Mouse (Mus musculus): ENCODE measurements around the gene Rad54l. TPM values are rescaled to one million over a fixed set of nuclear protein-coding genes. Genes with fewer than 3 reads are reported as not detected.
A peak's percentile ranks its signal among the peaks of the same experiment; 100 is the strongest.

Rad54l gene
- total RNA-seq, 2 experiments from 2014 or later = 5.3 to 6.6 TPM

GRCm38 (mm10) chr4:116142269-116142668 lies 18.8 kb upstream of the Rad54l start:
- no peak for DNase-seq (ENCODE audit: low spot score in 2 of 2)

DNA sequence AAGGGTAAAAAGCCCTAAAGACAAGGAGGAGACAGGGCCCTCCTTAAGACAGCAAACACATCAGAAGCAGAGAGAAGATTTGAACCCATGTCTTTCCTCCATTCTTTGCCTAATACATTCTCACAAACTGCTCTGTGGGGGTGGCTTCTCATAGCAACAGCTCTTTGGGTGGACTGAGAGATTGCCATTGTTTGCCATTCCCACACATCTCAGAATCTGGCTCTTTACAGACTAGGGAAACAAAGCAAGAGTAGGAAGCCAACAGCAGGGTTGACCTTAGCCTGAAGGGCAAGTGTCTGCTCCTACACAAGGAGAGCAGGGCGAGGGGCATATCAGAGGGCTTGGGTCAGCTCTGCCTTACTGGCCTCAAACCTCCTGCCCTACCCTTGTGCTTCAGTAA lies 18.2 kb upstream of the Rad54l start:
- no peak for DNase-seq (ENCODE audit: low spot score in 2 of 2)

DNA sequence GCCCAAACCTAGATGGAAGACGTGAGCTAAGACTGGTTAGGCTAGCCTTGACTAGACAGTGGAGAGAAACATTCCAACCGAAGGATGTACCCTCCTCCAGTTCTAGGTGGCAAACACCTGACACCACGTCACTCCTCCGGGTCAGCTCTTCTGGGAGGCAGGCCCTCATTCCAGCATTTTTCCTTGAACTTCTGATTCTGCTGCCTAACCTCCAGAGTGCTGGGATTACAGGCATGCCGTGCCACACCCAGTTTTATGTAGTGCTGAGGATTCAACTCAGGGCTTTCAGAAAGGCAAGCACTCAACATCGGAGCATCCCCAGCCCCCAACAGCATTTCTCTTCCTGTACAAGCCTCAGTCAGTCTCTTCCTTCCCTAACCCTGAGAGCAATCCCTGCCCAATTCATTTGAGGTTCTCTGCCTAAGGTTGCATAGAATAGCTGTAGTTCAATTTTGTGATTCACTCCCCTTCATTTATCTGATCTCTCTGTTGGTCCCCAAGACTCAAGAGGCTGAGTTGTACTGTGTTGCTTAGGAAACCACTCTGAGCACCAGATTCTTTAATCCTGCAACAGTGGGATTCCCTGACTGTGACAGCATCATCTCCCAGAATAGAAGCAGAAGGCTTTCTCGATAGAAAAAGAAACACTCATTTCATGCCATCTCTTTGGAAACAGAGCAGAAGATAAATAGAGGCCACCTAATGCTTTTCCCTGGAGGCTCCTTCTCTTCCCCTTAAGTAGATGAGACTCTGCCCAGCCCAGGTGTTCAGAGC lies 17.5 kb upstream of the Rad54l start:
- DNase-seq (ENCODE audit: low spot score in 2 of 2) = no peak

- DNase-seq (ENCODE audit: low spot score in 2 of 2) = no peak
Observed at GRCm38 (mm10) chr4:116137421-116137996, 14.0 kb upstream of the Rad54l start.

- no peak for DNase-seq (ENCODE audit: low spot score in 2 of 2)
Observed at GRCm38 (mm10) chr4:116134990-116135389, 11.5 kb upstream of the Rad54l start.

GRCm38 (mm10) chr4:116133126-116133525 lies 9.6 kb upstream of the Rad54l start:
- DNase-seq (ENCODE audit: low spot score in 2 of 2) = no peak

DNA sequence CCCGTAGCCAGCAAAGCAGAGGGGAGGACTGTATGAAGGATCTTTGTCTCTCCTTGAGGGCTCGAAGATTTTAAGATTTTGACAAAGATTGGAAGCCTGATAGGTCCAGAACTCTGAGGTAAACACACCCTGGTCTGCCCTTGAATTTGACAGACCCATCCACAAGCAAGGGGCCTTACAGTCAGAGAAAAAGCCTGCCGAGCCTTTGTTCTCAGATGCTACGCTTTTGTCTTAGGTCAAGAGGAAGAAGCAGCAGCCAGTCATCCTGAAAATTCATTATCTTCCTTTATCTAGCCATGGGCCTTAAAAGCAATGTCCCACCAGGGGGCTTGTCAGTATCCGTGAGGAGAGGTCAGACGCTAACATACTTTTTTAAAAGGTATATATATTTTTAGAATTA lies 4.5 kb upstream of the Rad54l start:
- DNase-seq (ENCODE audit: low spot score in 2 of 2) = no peak

DNA sequence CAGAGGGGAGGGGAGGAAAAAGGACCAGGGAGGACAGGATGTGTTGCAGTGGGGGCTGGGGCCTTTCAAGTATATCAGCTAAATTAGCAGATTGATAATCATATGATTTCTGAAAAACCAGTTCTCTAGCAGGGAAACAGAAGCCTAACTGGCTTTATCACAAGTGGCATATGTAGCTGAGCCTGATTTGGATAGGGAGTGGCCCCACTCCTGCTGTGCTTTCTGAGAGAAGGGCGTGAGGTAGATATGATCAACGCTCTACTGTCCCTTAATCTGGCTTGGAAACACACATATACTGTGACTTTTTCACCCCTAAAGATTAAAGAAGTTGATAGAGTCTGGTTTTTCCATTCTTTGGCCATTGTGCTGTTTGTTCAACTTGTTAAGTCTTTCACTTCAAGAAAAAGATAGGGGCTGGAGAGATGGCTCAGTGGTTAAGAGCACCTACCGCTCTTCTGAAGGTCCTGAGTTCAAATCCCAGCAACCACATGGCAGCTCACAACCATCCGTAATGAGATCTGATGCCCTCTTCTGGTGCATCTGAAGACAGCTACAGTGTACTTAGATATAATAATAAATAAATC lies 2.4 kb upstream of the Rad54l start:
- DNase-seq (ENCODE audit: low spot score in 2 of 2) = no peak

DNA sequence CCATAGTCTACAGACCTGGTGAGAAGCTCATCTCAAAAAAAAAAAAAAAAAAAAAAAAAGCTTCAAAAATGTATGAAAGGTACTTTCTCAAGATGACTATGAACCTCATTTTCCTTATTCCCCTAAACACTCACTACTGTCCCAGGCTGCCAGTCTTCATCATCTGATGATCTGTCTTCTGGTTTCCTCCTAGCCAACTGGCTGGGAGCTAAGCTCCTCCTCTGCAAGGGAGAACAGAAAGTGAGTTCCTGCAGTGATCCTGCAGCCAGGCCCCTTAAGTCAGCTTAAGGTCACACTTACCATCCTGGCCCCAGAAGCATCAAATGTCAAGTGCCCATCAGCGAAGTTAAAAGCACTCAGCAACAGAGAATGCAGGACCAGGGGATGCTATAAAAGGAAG lies 728 bp downstream of the Rad54l start:
- DNase-seq (ENCODE audit: low spot score in 2 of 2) = no peak

- DNase-seq (ENCODE audit: low spot score in 2 of 2) = no peak
Observed at GRCm38 (mm10) chr4:116111486-116111885, 12.0 kb downstream of the Rad54l start.

DNA sequence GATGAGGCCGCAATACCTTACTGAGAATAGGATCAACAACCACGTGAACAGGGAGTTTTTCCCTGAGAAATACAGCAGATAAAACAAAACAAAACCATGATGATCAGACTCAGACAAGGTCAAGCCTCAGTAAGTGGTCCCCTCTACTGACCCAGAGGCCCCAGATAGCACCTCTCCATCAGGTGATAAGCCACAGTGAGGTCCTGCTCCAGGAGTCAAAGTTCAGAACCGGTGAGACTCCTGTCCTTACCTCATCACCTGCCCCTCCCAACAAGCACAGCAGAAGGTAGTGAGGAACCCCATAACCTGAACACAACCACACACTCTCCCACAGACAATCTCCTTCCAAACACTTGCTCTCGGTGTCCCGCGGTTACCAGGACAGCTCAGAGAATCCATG lies 12.8 kb downstream of the Rad54l start:
- no peak for DNase-seq (ENCODE audit: low spot score in 2 of 2)

DNA sequence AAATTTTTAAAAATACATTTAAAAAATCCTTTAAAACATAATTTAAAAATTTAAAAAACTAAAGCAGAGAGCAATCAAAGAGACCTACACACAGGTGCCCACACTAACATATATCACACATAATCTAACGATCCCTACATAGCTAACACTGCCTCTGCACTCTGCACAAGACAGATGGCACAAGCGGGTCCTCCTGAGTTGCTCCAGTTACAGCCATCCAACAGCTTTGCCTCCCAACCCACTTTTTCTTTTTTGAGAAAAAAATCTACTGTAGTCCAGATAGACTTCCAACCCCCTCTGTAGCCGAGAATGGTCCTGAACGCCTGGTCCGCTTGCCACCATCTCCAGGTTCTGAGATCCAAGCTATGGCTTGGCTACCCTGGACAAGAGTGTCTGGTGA lies 18.2 kb downstream of the Rad54l start:
- DNase-seq (ENCODE audit: low spot score in 2 of 2) = no peak

DNA sequence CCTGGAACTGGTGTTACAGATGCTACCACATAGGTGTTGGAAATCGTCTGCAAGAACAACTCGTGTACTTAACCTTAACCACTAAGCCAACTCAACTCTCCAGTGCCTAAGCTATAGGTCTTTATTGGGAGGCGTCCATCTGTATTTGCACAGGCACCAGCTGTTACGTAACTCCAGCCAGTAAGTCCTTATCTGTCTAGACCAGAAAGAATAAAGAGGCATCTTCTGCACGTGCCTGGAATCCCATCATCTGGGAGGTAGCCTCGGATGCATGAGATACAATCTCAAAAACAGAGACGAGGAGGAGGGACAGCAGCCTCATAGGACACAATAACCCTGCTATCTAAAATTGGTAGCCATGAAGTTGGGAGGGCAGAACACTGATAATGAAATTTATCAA lies 22.5 kb downstream of the Rad54l start:
- DNase-seq (ENCODE audit: low spot score in 2 of 2) = no peak

DNA sequence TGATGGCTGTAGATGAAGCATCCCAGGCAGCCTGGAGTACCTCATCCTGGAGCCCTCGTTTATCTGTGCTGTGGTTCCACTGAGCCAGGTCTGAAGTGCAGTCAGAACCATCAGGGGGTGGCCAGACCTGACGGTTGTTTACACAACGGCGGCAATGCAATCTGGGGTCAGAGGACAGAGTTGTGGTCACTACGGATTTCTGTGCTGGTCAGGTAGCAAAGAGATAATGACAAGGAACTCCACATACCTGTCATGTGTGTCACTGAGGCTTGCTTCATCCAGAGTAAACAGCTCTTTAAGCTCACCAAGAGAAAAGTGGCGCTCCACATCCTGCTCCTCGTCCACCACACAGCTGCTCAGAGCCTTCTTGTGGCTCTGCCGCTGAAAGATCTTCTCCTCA lies 26.3 kb downstream of the Rad54l start:
- no peak for DNase-seq (ENCODE audit: low spot score in 2 of 2)

- no peak for DNase-seq (ENCODE audit: low spot score in 2 of 2)
Observed at GRCm38 (mm10) chr4:116096291-116096690, 27.2 kb downstream of the Rad54l start.

DNA sequence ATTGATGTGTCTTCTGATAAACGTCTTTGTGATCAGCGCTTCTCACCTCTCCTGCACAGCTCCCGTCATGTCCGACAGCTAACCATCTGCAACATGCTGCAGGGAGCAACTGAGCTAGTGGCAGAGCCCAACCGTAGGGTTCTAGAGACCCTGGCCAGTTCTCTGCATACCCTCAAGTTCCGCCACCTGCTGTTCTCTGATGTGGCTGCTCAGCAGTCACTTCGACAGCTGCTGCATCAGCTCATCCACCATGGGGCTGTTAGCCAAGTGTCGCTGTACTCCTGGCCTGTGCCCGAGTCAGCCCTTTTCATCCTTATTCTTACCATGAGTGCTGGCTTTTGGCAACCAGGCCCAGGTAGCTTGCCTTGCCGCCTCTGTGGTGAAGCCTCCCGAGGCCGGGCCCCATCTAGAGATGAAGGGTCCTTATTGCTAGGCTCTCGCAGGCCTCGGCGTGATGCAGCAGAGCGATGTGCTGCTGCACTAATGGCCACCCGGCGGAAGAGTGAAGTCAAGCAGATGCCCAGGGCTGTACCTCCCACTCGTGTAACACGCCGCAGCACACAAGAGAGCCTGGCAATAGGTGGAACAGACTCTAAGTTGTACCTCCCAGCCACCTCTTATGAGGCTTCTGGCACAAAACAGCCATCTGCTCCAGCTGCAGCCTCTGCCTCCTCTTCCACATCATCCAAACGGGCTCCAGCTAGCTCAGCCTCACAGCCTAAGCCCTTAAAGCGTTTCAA lies 34.8 kb downstream of the Rad54l start:
- peak in 1 of 2 experiments; percentile 31 for DNase-seq (ENCODE audit: low spot score in 2 of 2)

GRCm38 (mm10) chr4:116077240-116078095 lies 46.0 kb downstream of the Rad54l start:
- DNase-seq (ENCODE audit: low spot score in 2 of 2) = no peak

- DNase-seq (ENCODE audit: low spot score in 2 of 2) = peak; percentile 30 to 52
Observed at GRCm38 (mm10) chr4:116076369-116077231, 46.9 kb downstream of the Rad54l start.

DNA sequence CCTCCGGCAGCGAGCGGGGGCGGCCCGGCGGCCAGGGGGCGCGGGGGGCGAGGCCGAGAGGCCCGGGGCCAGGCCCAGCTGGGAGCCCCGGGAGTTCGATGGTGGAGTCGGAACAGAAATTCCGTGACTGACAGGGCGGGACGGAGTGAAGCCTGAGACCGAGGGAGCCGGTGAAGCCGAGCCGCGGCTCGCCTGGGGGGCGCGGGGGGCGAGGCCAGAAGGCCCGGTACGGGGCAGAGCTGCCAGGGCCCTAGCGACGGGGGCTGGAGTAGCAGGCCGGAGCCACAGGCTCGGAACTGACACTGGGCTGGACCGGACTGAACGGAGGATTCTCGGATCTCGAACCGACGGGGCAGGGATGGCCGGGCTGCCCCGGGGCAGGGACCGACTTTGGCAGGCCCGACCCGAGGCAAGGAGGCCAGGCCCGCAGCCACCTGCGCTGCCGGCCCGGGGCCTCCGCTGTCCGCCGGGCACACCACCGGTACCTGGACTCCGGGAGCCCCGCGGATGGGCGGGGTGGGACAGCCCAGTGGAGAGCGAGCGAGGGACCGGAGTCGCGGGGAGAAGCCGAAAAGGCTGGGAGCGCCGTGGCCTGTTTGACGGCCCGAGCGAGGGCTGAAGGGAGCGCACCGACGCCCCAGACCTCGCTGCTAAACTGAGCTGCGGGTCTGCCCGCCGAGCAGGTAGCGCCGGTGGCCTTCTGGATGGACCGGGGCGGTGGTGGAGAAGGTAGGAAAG lies 47.7 kb downstream of the Rad54l start:
- peak; percentile 71 to 81 for DNase-seq (ENCODE audit: low spot score in 2 of 2)

All from gastrocnemius, postnatal 4 days (tissue).